Mouse (Mus musculus) liver, adult 2 months (tissue): Measurements from ENCODE around the gene 2310034G01Rik.

Experiments
- CTCF ChIP-seq: fragments of 200-500 bp; IDR thresholded peaks from 2 replicates; pipeline ENCODE4 v1.5.1; 2011; ENCODE audit warnings: low read depth, low read length, control low read depth
- POLR2A ChIP-seq: fragments of 200-500 bp; IDR thresholded peaks from 2 replicates; pipeline ENCODE4 v1.6.1; 2011; ENCODE audit warnings: low read length, control low read depth; ENCODE audit not compliant: insufficient read depth; ENCODE audit errors: extremely low read depth

DNA sequence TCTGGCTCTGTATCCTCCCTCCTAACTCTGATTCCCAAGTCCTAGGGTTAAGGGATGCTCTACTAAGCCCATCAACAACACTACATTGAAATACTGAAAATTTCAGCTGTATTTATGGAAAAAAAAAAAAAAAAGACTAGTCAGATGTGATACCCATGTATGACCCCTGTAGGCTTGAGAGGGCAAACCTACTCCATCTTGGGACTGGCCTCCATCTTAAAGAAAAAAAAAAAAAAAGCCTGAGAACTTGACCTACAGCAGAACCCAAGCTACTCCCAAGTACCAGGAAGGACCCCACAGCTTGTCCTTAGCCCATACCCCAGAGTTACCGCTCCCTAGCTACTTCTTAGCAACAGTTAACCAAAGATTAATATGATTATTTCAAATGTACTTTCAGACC lies 3.0 kb downstream of the 2310034G01Rik start:
- TF ChIP-seq CTCF (no peak), POLR2A (no peak)
